Mouse (Mus musculus) kidney, adult 9 months (tissue): ENCODE measurements around the gene Tbl3.
"Not testable (repeated sequence)": the region's sequence is repeated elsewhere in the genome, so short reads cannot be mapped to it uniquely, and the experiment has no call there.

Experiments used
- DNase-seq: peaks from one replicate; pipeline ENCODE4 v3.0.0; 2022

Gene Tbl3

DNA sequence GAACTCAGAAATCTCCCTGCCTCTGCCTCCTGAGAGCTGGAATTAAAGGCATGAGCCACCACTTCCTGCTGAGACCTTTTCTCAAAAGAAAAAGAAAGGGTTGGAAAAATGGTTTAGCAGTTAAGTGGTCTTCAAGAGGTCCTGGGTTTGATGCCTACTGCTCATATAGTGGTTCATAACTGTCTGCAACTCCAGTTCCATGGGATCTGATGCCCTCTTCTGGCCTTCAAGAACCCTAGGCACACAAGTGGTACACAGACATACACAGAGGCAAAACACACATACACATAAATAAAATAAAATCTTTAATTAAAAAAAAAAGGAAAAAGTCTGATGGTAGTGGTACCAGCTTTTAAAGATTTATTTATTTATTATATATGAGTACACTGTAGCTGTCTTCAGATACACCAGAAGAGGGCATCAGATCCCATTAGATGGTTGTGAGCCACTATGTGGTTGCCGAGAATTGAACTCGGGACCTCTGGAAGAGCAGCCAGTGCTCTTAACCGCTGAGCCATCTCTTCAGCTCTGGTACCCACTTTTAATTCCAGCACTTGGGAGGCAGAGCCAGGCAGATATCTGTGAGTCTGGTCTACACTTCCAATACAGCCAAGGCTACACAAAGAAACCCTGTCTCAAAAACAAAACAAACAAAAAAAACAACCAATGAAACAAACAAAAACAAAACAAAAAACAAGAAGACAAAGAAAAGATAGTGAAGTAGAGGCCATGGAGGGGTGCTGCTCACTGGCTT lies 18.4 kb upstream of the Tbl3 start:
- DNase-seq, result peak; percentile 9

DNA sequence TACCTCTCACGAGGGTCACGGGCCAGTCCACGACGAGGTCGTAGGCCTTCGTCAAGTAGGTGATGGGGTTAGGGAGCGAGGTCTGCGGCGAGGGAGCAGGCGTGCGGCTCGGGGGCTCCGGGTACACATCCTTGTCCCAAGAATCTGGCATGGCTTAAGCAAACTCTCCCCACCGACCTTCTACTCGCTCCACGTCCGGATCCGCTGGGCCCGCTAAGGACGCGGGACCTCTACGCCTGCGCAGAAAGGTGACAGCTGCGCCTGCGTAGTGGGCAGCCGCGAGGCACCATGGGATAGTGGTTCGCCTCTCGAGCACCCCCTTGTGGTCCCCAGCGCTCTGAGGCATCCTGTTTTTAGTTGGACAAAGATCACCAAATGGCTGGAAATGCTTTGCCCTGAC lies 16.7 kb upstream of the Tbl3 start, which contains the start of gene Ndufb10:
TSS of gene Ndufb10 (minus strand) at position 295 of the 400 bp plus-strand sequence.
- DNase-seq, result peak; percentile 99

- no peak for DNase-seq
Measured at GRCm38 (mm10) chr17:24723881-24724180, 16.4 kb upstream of the Tbl3 start.

DNA sequence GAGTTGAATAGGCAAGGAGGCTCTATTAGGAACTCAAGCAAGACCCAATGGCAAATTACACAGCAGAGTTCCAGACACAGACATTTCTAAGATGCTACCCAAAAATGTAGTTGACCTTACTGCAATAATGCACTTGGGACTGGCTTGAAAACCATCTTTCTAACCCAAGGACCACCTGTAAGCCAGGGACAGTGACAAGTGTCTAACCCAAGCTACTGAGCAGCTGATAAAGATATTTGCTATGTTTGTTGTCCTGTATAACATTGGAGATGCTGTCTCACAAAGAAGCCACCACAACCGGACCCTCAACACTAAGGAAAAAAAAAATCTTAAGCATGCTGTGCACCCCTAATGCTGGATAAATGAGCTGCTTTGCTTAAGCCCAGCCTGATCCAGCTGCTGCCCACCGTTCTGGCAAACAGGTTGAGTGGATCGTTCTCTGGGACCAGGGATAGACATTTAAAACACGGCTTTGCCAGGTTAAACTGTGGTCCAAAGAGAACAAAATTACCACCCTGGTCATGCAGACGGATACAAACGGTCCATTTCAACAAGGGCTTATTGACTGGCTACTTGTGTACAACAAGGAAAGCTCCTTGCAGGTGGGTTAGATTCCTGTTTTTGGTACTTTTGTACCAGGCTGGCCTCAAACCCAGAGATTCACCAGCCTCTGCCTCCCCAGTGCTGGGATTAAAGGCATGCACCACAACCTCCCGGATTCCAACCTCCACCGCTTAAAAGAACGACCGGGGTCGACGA lies 15.8 kb upstream of the Tbl3 start:
- DNase-seq, result no peak

- no peak for DNase-seq
Measured at GRCm38 (mm10) chr17:24722220-24722924, 14.9 kb upstream of the Tbl3 start.

- not testable (repeated sequence) for DNase-seq
Measured at GRCm38 (mm10) chr17:24721383-24721955, 14.0 kb upstream of the Tbl3 start.

DNA sequence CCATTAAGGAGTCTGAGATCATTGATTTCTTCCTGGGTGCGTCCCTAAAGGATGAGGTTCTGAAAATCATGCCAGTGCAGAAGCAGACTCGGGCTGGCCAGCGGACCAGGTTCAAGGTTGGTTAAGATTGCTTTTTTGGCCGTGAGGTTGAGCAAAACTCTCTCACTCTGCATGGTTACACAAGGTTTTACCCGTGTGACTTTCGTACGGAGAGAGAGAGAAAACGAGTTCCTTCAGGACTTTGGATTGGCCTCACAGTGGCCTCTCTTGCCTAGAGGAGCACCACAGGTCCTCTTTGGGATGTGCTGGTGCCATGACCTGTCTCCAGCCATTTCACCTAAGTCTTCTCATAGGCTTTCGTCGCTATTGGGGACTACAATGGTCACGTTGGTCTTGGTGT lies 13.2 kb upstream of the Tbl3 start:
- DNase-seq, result peak; percentile 46

DNA sequence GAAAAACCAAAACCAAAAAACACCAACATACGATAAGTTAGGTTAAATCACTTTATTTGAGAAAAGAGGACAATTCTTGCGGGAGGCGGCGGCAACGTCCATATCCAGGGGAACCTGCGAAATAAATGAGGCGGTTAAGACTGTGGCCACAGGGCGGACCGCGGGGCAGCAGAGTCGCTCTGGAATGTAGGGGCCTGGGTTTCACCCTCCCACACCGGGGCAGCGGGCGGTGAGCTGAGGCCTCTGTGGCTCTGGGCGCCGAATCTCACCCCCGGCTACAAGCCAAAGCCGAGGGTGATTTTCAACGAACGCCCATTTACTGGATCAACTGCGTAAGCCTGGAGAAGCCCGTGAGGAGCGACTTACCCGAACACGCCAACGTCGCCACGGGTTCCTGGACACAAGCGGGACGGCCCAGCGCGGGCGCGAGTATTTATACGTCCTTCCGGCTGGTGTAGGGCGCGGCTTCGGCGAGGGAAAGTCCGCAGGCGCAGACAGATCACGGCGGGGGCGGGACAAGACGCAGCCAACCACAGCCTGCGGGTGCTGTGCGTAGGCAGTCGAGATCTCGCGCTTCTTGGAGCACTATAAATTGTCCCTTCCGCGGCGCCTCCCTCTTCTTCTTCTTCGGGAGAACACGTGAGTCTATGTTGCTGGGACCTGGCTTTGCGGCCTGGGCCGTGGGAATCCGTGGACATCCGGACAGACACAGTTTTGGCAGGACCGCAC lies 12.2 kb upstream of the Tbl3 start:
- DNase-seq, result peak; percentile 99

GRCm38 (mm10) chr17:24718938-24719337 lies 11.5 kb upstream of the Tbl3 start:
- DNase-seq, result not testable (repeated sequence)

- DNase-seq, result no peak
Measured at GRCm38 (mm10) chr17:24717943-24718342, 10.5 kb upstream of the Tbl3 start, which contains the start of the genes Rnf151 and Rps2. Gene Rnf151 (minus strand): TSS chr17:24718063. Gene Rps2 (plus strand): TSS chr17:24718116.

DNA sequence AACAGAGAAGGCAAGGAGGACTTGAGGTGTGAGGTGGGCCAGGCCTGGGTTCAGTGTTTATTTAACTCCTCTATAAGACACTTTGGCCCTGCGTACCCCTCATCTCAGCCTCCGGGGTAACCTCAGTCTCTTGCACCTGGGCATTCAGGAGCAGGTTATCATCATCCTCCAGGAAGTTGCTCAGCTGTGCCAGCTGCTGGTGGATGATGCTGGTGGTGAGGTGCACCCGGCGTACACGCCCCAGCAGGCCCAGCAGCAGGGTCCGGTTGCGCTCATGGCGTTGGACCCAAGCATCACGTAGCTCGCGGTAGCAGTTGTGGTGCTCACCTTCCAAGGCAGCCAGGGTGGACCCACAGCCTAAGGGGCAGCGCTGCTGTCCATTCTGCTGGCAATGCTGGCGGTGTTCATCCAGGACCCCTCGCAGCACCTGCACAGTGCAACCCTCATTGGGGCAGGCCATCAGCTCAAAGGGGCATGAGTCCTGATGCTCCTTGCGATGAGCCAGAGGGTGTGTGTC lies 8.8 kb upstream of the Tbl3 start:
- DNase-seq, result no peak

DNA sequence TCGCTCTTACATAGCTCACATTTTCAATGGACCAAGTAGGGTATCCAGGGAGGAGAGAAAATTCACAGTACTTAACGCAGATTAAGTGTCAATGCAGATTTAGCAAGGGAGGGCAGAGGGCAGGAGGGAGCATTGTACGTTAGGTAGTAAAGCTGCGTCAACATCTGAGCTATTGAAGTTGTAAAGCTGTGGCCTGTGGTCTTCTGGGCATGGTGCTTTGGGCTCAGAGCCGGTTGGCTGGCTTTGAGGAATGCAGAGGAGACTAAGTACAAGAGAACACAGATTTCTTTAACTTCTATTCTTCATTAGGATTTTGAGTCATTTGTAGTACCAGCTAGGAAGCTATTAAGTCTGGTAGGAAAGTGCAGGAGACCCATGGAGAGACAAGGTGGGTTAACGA lies 8.1 kb upstream of the Tbl3 start:
- no peak for DNase-seq

DNA sequence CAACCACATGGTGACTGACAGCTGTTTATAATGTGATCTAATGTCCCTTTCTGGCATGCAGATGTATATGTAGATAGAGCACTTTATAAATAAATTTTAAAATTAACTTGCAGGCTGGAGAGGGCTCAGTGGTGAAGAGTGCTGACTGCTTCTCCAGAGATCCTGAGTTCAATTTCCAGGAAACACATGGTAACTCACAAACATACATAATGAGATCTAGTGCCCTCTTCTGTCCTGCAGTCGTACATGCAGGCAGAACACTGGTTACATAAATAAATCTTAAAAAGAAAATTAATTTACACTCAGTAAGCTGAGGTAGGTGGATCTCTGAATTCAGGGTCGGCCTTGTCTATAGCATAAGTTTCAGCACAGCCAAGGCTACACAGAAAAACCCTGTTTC lies 1.2 kb upstream of the Tbl3 start:
- DNase-seq, result no peak

DNA sequence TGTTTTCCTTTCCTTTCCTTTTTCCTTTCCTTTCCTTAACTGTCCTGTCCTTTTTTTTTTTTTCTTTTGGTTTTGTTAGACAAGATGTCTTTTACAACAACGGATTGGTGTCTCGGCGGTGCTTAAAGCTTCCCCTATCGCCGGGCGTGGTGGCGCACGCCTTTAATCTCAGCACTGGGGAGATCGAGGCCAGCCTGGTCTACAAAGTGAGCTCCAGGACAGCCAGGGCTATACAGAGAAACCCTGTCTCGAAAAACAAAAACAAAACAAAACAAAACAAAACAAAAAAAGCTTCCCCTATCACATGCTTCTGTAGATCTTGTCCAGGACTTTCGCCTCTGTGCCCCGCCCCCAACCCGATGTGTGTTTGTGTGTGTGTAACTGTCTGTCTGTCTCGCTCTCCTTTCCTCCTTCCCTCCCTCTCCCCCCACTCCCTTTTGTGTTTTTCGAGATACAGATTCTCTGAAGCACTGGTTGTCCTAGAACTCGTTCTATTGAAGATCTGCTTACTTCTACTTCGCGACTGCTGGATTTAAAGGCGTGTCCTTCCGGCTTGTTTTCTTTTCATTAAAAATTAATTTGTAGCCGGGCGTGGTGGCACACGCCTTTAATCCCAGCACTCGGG lies 453 bp upstream of the Tbl3 start:
- no peak for DNase-seq

- no peak for DNase-seq
Measured at GRCm38 (mm10) chr17:24705821-24706220, 1.6 kb downstream of the Tbl3 start.

DNA sequence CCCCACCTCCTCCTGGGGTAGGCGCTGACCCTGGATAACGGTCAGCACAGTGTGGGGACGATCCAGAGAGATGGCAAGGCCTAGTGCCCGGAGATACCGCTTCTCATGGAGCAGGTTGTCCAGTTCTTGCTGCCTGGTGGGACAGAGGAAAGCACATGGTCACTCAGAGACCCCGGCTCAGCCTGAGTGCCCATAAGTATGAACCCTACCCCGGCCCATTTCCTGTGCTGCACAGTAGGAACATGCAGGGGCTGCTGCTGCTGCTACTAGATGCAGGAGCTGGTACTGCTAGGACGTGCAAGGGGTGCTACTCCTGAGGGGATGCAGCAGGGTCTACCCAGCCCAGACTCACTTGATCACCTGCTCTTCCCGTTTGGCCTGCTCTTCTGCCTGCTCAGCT lies 6.2 kb downstream of the Tbl3 start:
- no peak for DNase-seq

- DNase-seq, result no peak
Measured at GRCm38 (mm10) chr17:24699473-24699872, 8.0 kb downstream of the Tbl3 start.

DNA sequence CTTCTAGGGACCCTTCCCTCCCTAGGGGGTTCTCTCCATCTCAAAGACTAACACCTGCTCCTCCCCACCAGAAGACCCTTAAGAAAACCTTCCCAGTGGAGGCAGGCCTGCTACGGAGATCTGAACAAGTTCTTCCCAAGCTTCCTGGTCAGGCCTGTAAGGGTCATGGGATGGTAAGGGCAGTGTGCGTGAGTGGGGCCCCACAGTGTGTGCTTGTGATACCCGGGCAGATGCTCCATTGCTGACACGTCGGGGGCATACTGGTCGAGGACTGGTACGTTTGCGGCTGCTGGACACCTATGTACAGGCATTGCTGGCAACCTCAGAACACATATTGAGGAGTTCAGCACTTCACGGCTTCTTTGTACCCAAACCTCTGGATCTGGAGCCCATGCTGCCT lies 8.7 kb downstream of the Tbl3 start:
- DNase-seq, result no peak

GRCm38 (mm10) chr17:24697985-24698384 lies 9.5 kb downstream of the Tbl3 start:
- no peak for DNase-seq

DNA sequence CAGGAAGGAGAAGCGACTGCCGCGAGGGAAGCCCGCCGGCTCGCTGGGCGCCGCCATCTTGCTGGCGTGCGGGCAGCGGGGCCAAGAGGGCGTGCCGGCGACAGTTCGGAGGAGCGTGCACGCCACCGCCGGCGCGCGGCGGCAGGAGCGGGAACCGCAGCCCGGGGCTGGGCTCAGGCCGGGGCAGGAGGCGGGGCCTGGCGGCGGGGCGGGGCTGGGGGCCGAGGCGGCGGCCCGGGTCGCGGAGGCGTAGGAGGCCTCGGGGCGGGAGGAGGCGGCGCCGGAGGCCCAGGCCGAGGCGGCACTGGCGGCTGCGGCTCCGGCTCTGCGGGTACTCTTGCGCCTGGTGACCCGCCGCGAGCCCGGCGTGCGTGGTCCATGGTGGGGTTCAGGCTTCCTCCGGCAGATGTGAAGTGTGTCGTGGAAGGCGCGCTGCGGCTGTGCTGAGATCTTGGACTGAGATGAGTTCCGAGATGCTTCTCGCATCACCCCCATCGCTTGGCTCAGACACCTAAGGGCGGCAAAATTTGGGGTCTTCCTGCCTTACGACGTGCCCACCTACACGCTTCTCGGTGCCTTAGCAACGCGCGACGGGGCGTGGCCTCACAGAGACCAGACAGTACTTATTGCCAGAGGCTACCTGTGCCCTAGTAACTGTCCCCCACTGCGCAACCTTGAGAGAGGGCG lies 11.3 kb downstream of the Tbl3 start, which contains the start of the genes Gfer and Noxo1:
TSS of gene Gfer (minus strand) at position 146 of the 687 bp plus-strand sequence.
TSS of gene Noxo1 (plus strand) at position 224 of the 687 bp plus-strand sequence.
- DNase-seq, result peak; percentile 84
